Mouse (Mus musculus): Measurements from ENCODE around the gene Wfdc5.

The Wfdc5 gene

DNA sequence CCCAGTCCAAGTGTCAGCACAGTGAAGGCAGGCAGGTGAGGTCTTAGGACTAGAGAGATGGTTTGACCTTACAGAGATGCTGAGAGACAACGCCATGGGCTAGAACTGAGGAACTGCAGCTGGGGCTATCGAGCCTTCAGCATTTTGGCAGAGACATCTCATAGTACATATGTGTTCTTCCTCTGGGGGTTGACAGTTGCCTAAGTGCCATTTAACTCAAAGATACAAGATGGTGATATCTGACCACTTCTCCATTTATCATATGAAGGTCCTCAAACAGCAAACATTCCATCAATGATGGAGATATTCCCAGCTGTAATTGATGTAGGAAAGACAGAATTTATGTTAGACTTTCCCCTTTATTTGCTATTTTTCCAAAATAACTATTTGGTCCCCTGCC is 55.2 kb downstream of the Wfdc5 start:
- DNase-seq (ENCODE audit: low read depth, low spot score) = no peak
- H3K27me3 ChIP-seq (ENCODE audit: control insufficient read depth, insufficient read depth, low read length, poor library complexity, severe bottlenecking) = no peaks in the 10 kb centered on the region
- peaks cover 5% of the 10 kb centered on the region; the same call in 1 of the 2 replicates for H3K36me3 ChIP-seq (ENCODE audit: control insufficient read depth, insufficient read depth, low read length, poor library complexity, severe bottlenecking)

DNA sequence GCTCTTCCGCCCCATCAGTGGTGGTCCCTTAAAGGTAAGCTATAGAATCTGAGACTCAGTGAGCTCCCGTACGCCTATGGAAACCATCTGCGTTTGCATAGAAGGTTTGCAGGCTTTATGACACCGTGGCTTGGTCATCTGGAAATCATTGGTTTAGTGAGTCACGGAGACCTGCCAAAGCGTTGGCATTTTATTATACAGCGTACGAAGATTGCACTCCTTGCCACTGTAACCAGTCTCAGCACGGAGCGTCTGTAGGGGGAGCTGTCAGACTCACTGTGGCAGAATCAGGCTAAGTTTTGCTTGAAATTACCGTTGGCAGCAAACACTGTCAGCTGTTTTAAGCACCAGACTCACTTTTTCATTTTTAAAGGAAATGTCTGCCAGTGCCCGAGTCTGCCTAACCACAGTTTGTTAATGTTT is 56.0 kb downstream of the Wfdc5 start:
- DNase-seq (ENCODE audit: low read depth, low spot score) = peak; percentile 24
- Histone ChIP-seq H3K27me3 (ENCODE audit: control insufficient read depth, insufficient read depth, low read length, poor library complexity, severe bottlenecking) (no peaks in the 10 kb centered on the region), H3K36me3 (ENCODE audit: control insufficient read depth, insufficient read depth, low read length, poor library complexity, severe bottlenecking) (peaks cover 7% of the 10 kb centered on the region; the same call in 1 of the 2 replicates)
